Mouse (Mus musculus): ENCODE measurements around the gene Phactr3. TPM values are rescaled to one million over a fixed set of nuclear protein-coding genes. Genes with fewer than 3 reads are reported as not detected.
A peak's percentile ranks its signal among the peaks of the same experiment; 100 is the strongest.

The Phactr3 gene
- polyA plus RNA-seq, 1 experiment from 2014 or later: 5.6 TPM

DNA sequence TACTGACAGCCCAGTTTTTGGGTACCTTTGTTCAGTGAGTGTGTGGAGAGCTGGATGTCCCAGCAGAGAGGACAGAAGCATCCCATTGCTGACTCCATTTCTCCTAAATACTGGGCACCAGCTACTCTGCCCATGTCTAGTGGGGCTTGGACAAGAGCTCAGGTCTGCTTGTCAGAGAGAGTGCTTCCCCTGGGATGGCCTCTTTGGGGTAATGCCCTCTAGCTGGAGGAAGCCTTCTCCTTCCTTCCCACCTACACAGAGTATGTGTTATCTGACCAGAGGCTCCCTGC lies 1.5 kb downstream of the Phactr3 start:
- H3K4me3 ChIP-seq (ENCODE audit: low read depth, low read length): no peak overlapping the region
- no peak overlapping the region for H3K27ac ChIP-seq (replicated peaks; ENCODE audit: low read depth, low read length)
- no peak for ATAC-seq (replicated peaks; ENCODE audit: insufficient number of reproducible peaks, low FRiP score, low TSS enrichment, low read depth)
- H3K36me3 ChIP-seq (replicated peaks; ENCODE audit: control insufficient read depth, insufficient read depth, low read depth, low read length): no peaks in the 10 kb centered on the region
- H3K9me3 ChIP-seq (replicated peaks; ENCODE audit: control insufficient read depth, low read length): no peaks in the 10 kb centered on the region
- DNase-seq (ENCODE audit: low spot score): no peak
- H3K4me1 ChIP-seq (ENCODE audit: control insufficient read depth, insufficient read depth, low read length): peaks cover 3% of the 10 kb centered on the region; the same call in 1 of the 2 replicates
- no peak overlapping the region for H3K4me2 ChIP-seq (ENCODE audit: low read depth, low read length)
- no peaks in the 10 kb centered on the region; the same call in 1 of the 2 replicates for H3K27me3 ChIP-seq (ENCODE audit: control insufficient read depth, insufficient read depth, low read length)
- no peak overlapping the region for H3K9ac ChIP-seq (replicated peaks; ENCODE audit: low read length)

DNA sequence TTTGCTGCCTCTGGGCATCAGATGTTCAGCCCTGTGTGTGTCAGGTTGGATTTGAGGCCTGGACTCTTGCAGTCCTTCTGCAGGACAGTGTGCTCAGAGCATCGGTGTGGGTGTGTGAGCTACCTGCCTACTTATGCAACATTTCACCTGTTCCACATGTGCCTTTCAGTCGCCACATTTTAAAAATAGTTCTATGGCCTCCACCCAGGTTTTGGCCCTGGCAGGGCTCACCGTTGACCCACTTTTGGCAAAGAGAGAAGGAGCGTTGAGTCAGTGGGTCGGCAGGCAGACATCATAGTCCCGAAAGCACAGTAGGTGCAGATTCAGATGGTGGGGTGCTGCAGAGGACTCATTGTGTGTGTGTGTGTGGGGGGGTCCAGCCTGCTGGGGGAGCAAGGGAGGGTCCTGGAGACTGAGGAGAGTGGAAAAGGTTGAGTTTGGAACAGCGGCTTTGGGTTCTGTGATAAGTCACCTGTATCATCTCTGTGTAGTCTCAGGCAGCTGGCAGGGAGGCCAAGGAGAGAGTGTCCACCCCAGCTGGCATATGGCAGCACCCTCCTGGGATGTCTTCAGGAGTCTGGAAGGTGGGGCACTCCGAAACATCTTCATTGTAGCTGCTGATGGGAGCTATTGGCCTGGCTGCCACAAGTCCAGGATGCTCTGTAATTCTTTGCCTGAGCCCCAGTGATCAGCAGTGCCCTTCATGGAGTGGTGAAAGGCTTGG lies 2.0 kb downstream of the Phactr3 start:
- H3K4me1 ChIP-seq (ENCODE audit: control insufficient read depth, insufficient read depth, low read length): peaks cover 3% of the 10 kb centered on the region; the same call in 1 of the 2 replicates
- no peak for DNase-seq (ENCODE audit: low spot score)
- WGBS: 89% methylated on average over 8 of the region's 8 CpGs

DNA sequence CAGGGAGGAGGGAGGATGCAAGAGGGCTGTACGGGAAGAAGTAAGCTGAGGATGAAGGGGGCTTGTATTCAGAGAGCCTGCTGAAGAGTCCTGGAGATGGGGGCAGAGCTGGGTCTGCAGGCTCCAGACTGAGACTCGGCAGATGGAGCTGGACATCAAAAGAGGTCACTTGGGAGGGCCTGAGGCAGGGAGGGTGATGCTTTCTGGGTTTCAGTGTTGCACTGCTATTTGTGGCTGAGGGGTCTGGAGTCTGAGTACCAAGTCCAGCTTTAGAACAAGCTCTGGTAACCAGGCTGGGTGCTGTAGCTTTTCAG lies 2.6 kb downstream of the Phactr3 start:
- Histone ChIP-seq H3K9ac (replicated peaks; ENCODE audit: low read length) (no peak overlapping the region), H3K27ac (replicated peaks; ENCODE audit: low read depth, low read length) (peak overlapping the region; percentile 16; the same call in 1 of the 2 replicates), H3K4me1 (ENCODE audit: control insufficient read depth, insufficient read depth, low read length) (peaks cover 3% of the 10 kb centered on the region; the same call in 1 of the 2 replicates), H3K4me3 (ENCODE audit: low read depth, low read length) (no peak overlapping the region), H3K4me2 (ENCODE audit: low read depth, low read length) (no peak overlapping the region), H3K9me3 (replicated peaks; ENCODE audit: control insufficient read depth, low read length) (no peaks in the 10 kb centered on the region), H3K36me3 (replicated peaks; ENCODE audit: control insufficient read depth, insufficient read depth, low read depth, low read length) (no peaks in the 10 kb centered on the region), H3K27me3 (ENCODE audit: control insufficient read depth, insufficient read depth, low read length) (no peaks in the 10 kb centered on the region; the same call in 1 of the 2 replicates)
- WGBS: 15% methylated on average over 2 of the region's 2 CpGs
- no peak for ATAC-seq (replicated peaks; ENCODE audit: insufficient number of reproducible peaks, low FRiP score, low TSS enrichment, low read depth)
- no peak for DNase-seq (ENCODE audit: low spot score)

More for the DNA sequence above, 2.0 kb downstream of the Phactr3 start:
- H3K4me2 ChIP-seq (ENCODE audit: low read depth, low read length): no peak overlapping the region
- H3K4me3 ChIP-seq (ENCODE audit: low read depth, low read length): no peak overlapping the region
- H3K9me3 ChIP-seq (replicated peaks; ENCODE audit: control insufficient read depth, low read length): no peaks in the 10 kb centered on the region
- H3K27me3 ChIP-seq (ENCODE audit: control insufficient read depth, insufficient read depth, low read length): no peaks in the 10 kb centered on the region; the same call in 1 of the 2 replicates
- no peak for ATAC-seq (replicated peaks; ENCODE audit: insufficient number of reproducible peaks, low FRiP score, low TSS enrichment, low read depth)
- 0 out of 2 replicates have a peak overlapping the region, but pooled peaks have one; percentile 16 for H3K27ac ChIP-seq (replicated peaks; ENCODE audit: low read depth, low read length)
- no peaks in the 10 kb centered on the region for H3K36me3 ChIP-seq (replicated peaks; ENCODE audit: control insufficient read depth, insufficient read depth, low read depth, low read length)
- no peak overlapping the region for H3K9ac ChIP-seq (replicated peaks; ENCODE audit: low read length)

GRCm38 (mm10) chr2:178121946-178122665 lies 3.3 kb downstream of the Phactr3 start:
- 0 out of 2 replicates have a peak, but pooled peaks have one; percentile 4 for ATAC-seq (replicated peaks; ENCODE audit: insufficient number of reproducible peaks, low FRiP score, low TSS enrichment, low read depth)

DNA sequence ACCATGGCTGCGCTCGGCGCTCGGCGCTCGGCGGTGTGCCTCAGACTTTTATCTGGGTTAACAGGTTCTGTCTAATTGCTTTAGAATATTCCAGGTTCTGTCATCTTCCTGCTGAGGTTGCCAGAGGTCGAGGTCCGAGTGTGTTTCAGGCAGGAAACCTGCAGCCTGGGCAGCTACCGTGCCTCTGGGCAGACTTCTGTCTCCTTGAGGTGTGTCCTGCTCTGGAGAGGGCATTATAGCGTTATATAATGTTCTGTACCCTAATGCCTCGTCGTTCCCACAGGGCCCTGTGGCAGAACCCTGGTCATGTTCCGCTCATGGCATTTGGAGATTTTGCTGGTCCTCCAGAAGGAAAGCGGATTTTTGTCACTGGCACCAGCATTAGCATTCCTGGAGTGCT lies 4.7 kb downstream of the Phactr3 start:
- WGBS: 82% methylated on average over 15 of the region's 15 CpGs
- no peaks in the 10 kb centered on the region for H3K36me3 ChIP-seq (replicated peaks; ENCODE audit: control insufficient read depth, insufficient read depth, low read depth, low read length)
- H3K9ac ChIP-seq (replicated peaks; ENCODE audit: low read length): no peak overlapping the region
- no peak overlapping the region for H3K4me3 ChIP-seq (ENCODE audit: low read depth, low read length)
- no peaks in the 10 kb centered on the region for H3K9me3 ChIP-seq (replicated peaks; ENCODE audit: control insufficient read depth, low read length)
- H3K4me2 ChIP-seq (ENCODE audit: low read depth, low read length): no peak overlapping the region
- DNase-seq (ENCODE audit: low spot score) (no peak), ATAC-seq (replicated peaks; ENCODE audit: insufficient number of reproducible peaks, low FRiP score, low TSS enrichment, low read depth) (no peak)
- H3K4me1 ChIP-seq (ENCODE audit: control insufficient read depth, insufficient read depth, low read length): peaks cover 3% of the 10 kb centered on the region; the same call in 1 of the 2 replicates
- no peak overlapping the region for H3K27ac ChIP-seq (replicated peaks; ENCODE audit: low read depth, low read length)
- no peaks in the 10 kb centered on the region; the same call in 1 of the 2 replicates for H3K27me3 ChIP-seq (ENCODE audit: control insufficient read depth, insufficient read depth, low read length)

More at GRCm38 (mm10) chr2:178121946-178122665, 3.3 kb downstream of the Phactr3 start:
- DNase-seq (ENCODE audit: low spot score): peak; percentile 65
- Histone ChIP-seq H3K27me3 (ENCODE audit: control insufficient read depth, insufficient read depth, low read length) (no peaks in the 10 kb centered on the region; the same call in 1 of the 2 replicates), H3K4me1 (ENCODE audit: control insufficient read depth, insufficient read depth, low read length) (peaks cover 3% of the 10 kb centered on the region; the same call in 1 of the 2 replicates), H3K4me2 (ENCODE audit: low read depth, low read length) (no peak overlapping the region), H3K4me3 (ENCODE audit: low read depth, low read length) (no peak overlapping the region), H3K27ac (replicated peaks; ENCODE audit: low read depth, low read length) (no peak overlapping the region), H3K9me3 (replicated peaks; ENCODE audit: control insufficient read depth, low read length) (no peaks in the 10 kb centered on the region), H3K36me3 (replicated peaks; ENCODE audit: control insufficient read depth, insufficient read depth, low read depth, low read length) (no peaks in the 10 kb centered on the region), H3K9ac (replicated peaks; ENCODE audit: low read length) (no peak overlapping the region)
- WGBS: 19% methylated on average over 4 of the region's 4 CpGs

DNA sequence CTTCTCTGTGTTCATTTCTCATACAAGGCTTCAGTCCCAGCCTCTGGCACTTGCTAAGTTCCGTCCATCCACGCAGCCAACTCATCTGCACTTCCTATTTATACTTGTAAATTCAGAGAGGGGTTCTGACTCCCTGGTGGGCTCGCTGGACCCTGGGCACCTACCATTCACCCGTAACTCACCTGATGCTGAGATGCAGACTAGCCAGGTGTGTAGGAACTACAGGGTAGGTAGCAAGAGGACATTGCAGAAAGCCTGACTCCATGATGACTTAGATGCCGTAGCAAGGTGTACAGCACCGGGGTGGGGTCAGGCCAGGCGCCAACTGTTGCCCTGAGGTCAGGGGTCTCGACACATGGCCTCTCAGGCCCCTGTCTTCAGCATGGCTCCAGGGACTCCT lies 6.7 kb downstream of the Phactr3 start:
- WGBS: 58% methylated on average over 8 of the region's 8 CpGs
- H3K36me3 ChIP-seq (replicated peaks; ENCODE audit: control insufficient read depth, insufficient read depth, low read depth, low read length): no peaks in the 10 kb centered on the region
- H3K27ac ChIP-seq (replicated peaks; ENCODE audit: low read depth, low read length): no peak overlapping the region
- no peaks in the 10 kb centered on the region for H3K9me3 ChIP-seq (replicated peaks; ENCODE audit: control insufficient read depth, low read length)
- H3K4me3 ChIP-seq (ENCODE audit: low read depth, low read length): no peak overlapping the region
- no peak for ATAC-seq (replicated peaks; ENCODE audit: insufficient number of reproducible peaks, low FRiP score, low TSS enrichment, low read depth)
- H3K4me1 ChIP-seq (ENCODE audit: control insufficient read depth, insufficient read depth, low read length): peaks cover 3% of the 10 kb centered on the region; the same call in 1 of the 2 replicates
- H3K27me3 ChIP-seq (ENCODE audit: control insufficient read depth, insufficient read depth, low read length): no peaks in the 10 kb centered on the region
- H3K9ac ChIP-seq (replicated peaks; ENCODE audit: low read length): no peak overlapping the region
- H3K4me2 ChIP-seq (ENCODE audit: low read depth, low read length): no peak overlapping the region
- no peak for DNase-seq (ENCODE audit: low spot score)

- Histone ChIP-seq H3K27ac (replicated peaks; ENCODE audit: low read depth, low read length) (no peak overlapping the region), H3K4me1 (ENCODE audit: control insufficient read depth, insufficient read depth, low read length) (peaks cover 3% of the 10 kb centered on the region; the same call in 1 of the 2 replicates), H3K4me3 (ENCODE audit: low read depth, low read length) (no peak overlapping the region), H3K27me3 (ENCODE audit: control insufficient read depth, insufficient read depth, low read length) (no peaks in the 10 kb centered on the region), H3K36me3 (replicated peaks; ENCODE audit: control insufficient read depth, insufficient read depth, low read depth, low read length) (no peaks in the 10 kb centered on the region), H3K9me3 (replicated peaks; ENCODE audit: control insufficient read depth, low read length) (no peaks in the 10 kb centered on the region), H3K9ac (replicated peaks; ENCODE audit: low read length) (no peak overlapping the region), H3K4me2 (ENCODE audit: low read depth, low read length) (no peak overlapping the region)
- 89% methylated on average over 7 of the region's 7 CpGs for WGBS
- ATAC-seq (replicated peaks; ENCODE audit: insufficient number of reproducible peaks, low FRiP score, low TSS enrichment, low read depth) (no peak), DNase-seq (ENCODE audit: low spot score) (no peak)
Measured at GRCm38 (mm10) chr2:178126041-178126820, 7.5 kb downstream of the Phactr3 start.
